Comparison of ENCODE assay signal across 23 mouse cellular contexts in genomic region chr4:47261919-47262318, GRCm38 (mm10). TPM values are rescaled to one million over a fixed set of nuclear protein-coding genes. Genes with fewer than 3 reads are reported as not detected.
DNase-seq lines count a peak whose midpoint lies in the region; ATAC-seq lines count a peak whose summit lies in the region.
"Had no signal": no experiment of that assay in that cellular context is flagged by ENCODE, and none has a peak within 500 bp of the region (broad histone marks: within the 10 kb centered on the region; RNA-seq: fewer than 3 reads in every experiment).

No protein-coding gene starts in this region.

- 87% methylated on average over 5 of the region's 5 CpGs for WGBS in forebrain, embryonic 14.5 days

- 0 out of 2 replicates have a peak, but pooled peaks cover 2% of the 10 kb centered on the region for H3K9me3 ChIP-seq in megakaryocyte, embryonic 14.5 days
- H3K9me3 ChIP-seq in forebrain, embryonic 14.5 days (replicated peaks; ENCODE audit: control insufficient read depth, low read length): no peaks in the 10 kb centered on the region
- H3K9me3 ChIP-seq: embryonic facial prominence, embryonic 10.5 days; forebrain, embryonic 13.5 days; heart, embryonic 10.5 days; hindbrain, embryonic 13.5 days; intestine, embryonic 15.5 days had no signal

- intact Hi-C loops in gastrocnemius, postnatal 36 days (cut with DNase I): no loop called here

- no peak for ATAC-seq in megakaryocyte, adult 5-6 weeks (ENCODE audit: poor library complexity, severe bottlenecking)
- ATAC-seq in activated CD4-positive, CD25-positive, alpha-beta regulatory T cell, adult 4 months: peak; percentile 57
- ATAC-seq in inflammation-experienced regulatory T-cells, adult 6 months: peak; percentile 78
- ATAC-seq in forebrain, embryonic 14.5 days: no peak
- ATAC-seq: forebrain, embryonic 13.5 days; hindbrain, postnatal 0 days; Patski had no signal

- DNase-seq in CD4-positive, CD25-positive, alpha-beta regulatory T cell, adult 2 months (ENCODE audit: low read depth, low spot score): peak; percentile 47
- DNase-seq in gastrocnemius, postnatal 36 days: no peak
- DNase-seq in gastrocnemius, adult 8-10 months (ENCODE audit: low spot score in 2 of 2): no peak
- DNase-seq in forebrain, embryonic 14.5 days (ENCODE audit: low spot score): no peak
- DNase-seq: adrenal gland, postnatal 10 days; cerebellum, adult 11-12 months; cerebellum, adult 9-10 months; cerebellum, postnatal 25 days; gastrocnemius, adult 2 months; heart, adult 18-20 months; heart, postnatal 10 days; heart, postnatal 4 days had no signal

- no peak overlapping the region for H3K4me2 ChIP-seq in forebrain, embryonic 14.5 days (ENCODE audit: low read length)
- H3K4me2 ChIP-seq: forebrain, embryonic 13.5 days; hindbrain, embryonic 13.5 days; intestine, embryonic 15.5 days had no signal

- H3K4me1 ChIP-seq in megakaryocyte, embryonic 14.5 days: peaks cover 50% of the 10 kb centered on the region
- H3K4me1 ChIP-seq in forebrain, embryonic 14.5 days (ENCODE audit: control insufficient read depth, insufficient read depth, low read length): no peaks in the 10 kb centered on the region
- H3K4me1 ChIP-seq: embryonic facial prominence, embryonic 10.5 days; forebrain, embryonic 13.5 days; hindbrain, embryonic 13.5 days; intestine, embryonic 15.5 days had no signal

- no peaks in the 10 kb centered on the region for H3K36me3 ChIP-seq in megakaryocyte, embryonic 14.5 days (replicated peaks; ENCODE audit: low read length)
- no peaks in the 10 kb centered on the region for H3K36me3 ChIP-seq in forebrain, embryonic 14.5 days (ENCODE audit: control insufficient read depth, insufficient read depth, low read length)
- H3K36me3 ChIP-seq: embryonic facial prominence, embryonic 10.5 days; heart, embryonic 10.5 days; hindbrain, embryonic 13.5 days; intestine, embryonic 15.5 days had no signal

- peak overlapping the region; percentile 50 for H3K4me3 ChIP-seq in megakaryocyte, embryonic 14.5 days (replicated peaks)
- no peak overlapping the region for H3K4me3 ChIP-seq in forebrain, embryonic 14.5 days (ENCODE audit: low read depth, low read length)
- H3K4me3 ChIP-seq: embryonic facial prominence, embryonic 10.5 days; forebrain, embryonic 13.5 days; gastrocnemius, adult 2 months; heart, embryonic 10.5 days; hindbrain, embryonic 13.5 days; intestine, embryonic 15.5 days had no signal

- no peak overlapping the region for H3K27ac ChIP-seq in forebrain, embryonic 14.5 days (ENCODE audit: low read depth, low read length)
- H3K27ac ChIP-seq: embryonic facial prominence, embryonic 10.5 days; forebrain, embryonic 13.5 days; gastrocnemius, adult 2 months; heart, embryonic 10.5 days; hindbrain, embryonic 13.5 days; hindbrain, postnatal 0 days; intestine, embryonic 15.5 days had no signal

- H3K9ac ChIP-seq in forebrain, embryonic 14.5 days (ENCODE audit: low read length): no peak overlapping the region
- H3K9ac ChIP-seq: forebrain, embryonic 13.5 days; hindbrain, embryonic 13.5 days; intestine, embryonic 15.5 days had no signal

- peaks cover 56% of the 10 kb centered on the region for H3K27me3 ChIP-seq in megakaryocyte, embryonic 14.5 days (replicated peaks)
- no peaks in the 10 kb centered on the region for H3K27me3 ChIP-seq in forebrain, embryonic 14.5 days (replicated peaks; ENCODE audit: control insufficient read depth, insufficient read depth, low read length)
- H3K27me3 ChIP-seq: forebrain, embryonic 13.5 days; hindbrain, embryonic 13.5 days; intestine, embryonic 15.5 days; Patski had no signal

RNA-seq across cellular contexts. Expression of gene Col15a1, which starts 54.0 kb away (rescaled TPM):
- polyA plus RNA-seq in megakaryocyte, embryonic 14.5 days (2012; ENCODE audit: insufficient read depth, low replicate concordance): 0.16 TPM in 1 of 2 replicates, not detected in the other
- not detected in 2 replicates for total RNA-seq in megakaryocyte, adult 5-6 weeks (2015)
- total RNA-seq in megakaryocyte, adult 5-6 weeks (2017): 0.04 TPM in 1 of 2 replicates, not detected in the other
- 1 to 10 TPM; 2.6 to 5.3 TPM for polyA plus RNA-seq in activated CD4-positive, CD25-positive, alpha-beta regulatory T cell, adult 4 months (2017; shearing (Covaris generic))
- polyA plus RNA-seq in inflammation-experienced regulatory T-cells, adult 6 months (2017; shearing (Covaris generic)): 1 to 10 TPM in 2 of 3 experiments, under 1 TPM in 1; 0.45 to 2.2 (median 1.6) TPM
- 10 to 100 TPM; 44.6 to 76.0 TPM for total RNA-seq in gastrocnemius, postnatal 36 days (2021)
- total RNA-seq in gastrocnemius, adult 8-10 months (2022): 10 to 100 TPM in 3 of 4 experiments, 1 to 10 TPM in 1; 9.7 to 30.8 (median 14.9) TPM
- 1.9 TPM in 2 replicates for polyA plus RNA-seq in forebrain, embryonic 14.5 days (2014; fragmentation: Nextera tagmentation; extraction: Ambion mirVana)

Comparison
In these comparisons a context has a peak if more than half of its experiments do, and no peak if none do; other contexts are left out.
1. ATAC-seq: peak in activated CD4-positive, CD25-positive, alpha-beta regulatory T cell, adult 4 months (single experiment) and inflammation-experienced regulatory T-cells, adult 6 months (single experiment); none in megakaryocyte, adult 5-6 weeks (single experiment) and forebrain, embryonic 14.5 days (single experiment).